Mouse (Mus musculus) midbrain, embryonic 14.5 days (tissue): ENCODE data around the gene Faap20. TPM values are rescaled to one million over a fixed set of nuclear protein-coding genes. Genes with fewer than 3 reads are reported as not detected.

Source experiments
- ATAC-seq: fragments of 200-750 bp; cut with Nextera tagmentation; 2 replicates; pipeline ENCODE4 v1.8.0; 2017; ENCODE audit warnings: moderate number of reproducible peaks, moderate library complexity; ENCODE audit not compliant: low FRiP score, low TSS enrichment
- DNase-seq: peaks from one replicate; pipeline ENCODE4 v3.0.0-alpha.2; 2015
- H3K27ac ChIP-seq: fragments of 300-500 bp; sonication (generic); replicated peaks from 2 replicates; pipeline ENCODE4 v1.5.1; 2014; ENCODE audit warnings: mild to moderate bottlenecking, low read depth, low read length, moderate library complexity
- H3K27me3 ChIP-seq: fragments of 300-500 bp; sonication (generic); 2 replicates; pipeline ENCODE4 v1.6.1; 2014; ENCODE audit warnings: low read length, control low read depth, mixed read lengths; ENCODE audit not compliant: control insufficient read depth, insufficient read depth
- H3K36me3 ChIP-seq: fragments of 300-500 bp; sonication (generic); 2 replicates; pipeline ENCODE4 v1.6.1; 2014; ENCODE audit warnings: low read length, control low read depth; ENCODE audit not compliant: control insufficient read depth, insufficient read depth
- H3K4me1 ChIP-seq: fragments of 300-500 bp; sonication (generic); 2 replicates; pipeline ENCODE4 v1.6.1; 2014; ENCODE audit warnings: mild to moderate bottlenecking, antibody characterized with exemption, low read length, control low read depth; ENCODE audit not compliant: control insufficient read depth, insufficient read depth
- H3K4me2 ChIP-seq: fragments of 300-500 bp; sonication (generic); 2 replicates; pipeline ENCODE4 v1.6.1; 2014; ENCODE audit warnings: mild to moderate bottlenecking, low read length, moderate library complexity
- H3K4me3 ChIP-seq: fragments of 300-500 bp; sonication (generic); replicated peaks from 2 replicates; pipeline ENCODE4 v1.5.1; 2014; ENCODE audit warnings: low read depth, low read length
- H3K9ac ChIP-seq: fragments of 300-500 bp; sonication (generic); replicated peaks from 2 replicates; pipeline ENCODE4 v1.6.1; 2014; ENCODE audit warnings: mild to moderate bottlenecking, low read length, moderate library complexity
- H3K9me3 ChIP-seq: fragments of 300-500 bp; sonication (generic); 2 replicates; pipeline ENCODE4 v1.6.1; 2016; ENCODE audit warnings: low read length, control low read depth, mixed read lengths; ENCODE audit not compliant: control insufficient read depth
- WGBS: fragments of 180-500 bp; shearing (Covaris S2); extraction: QIAGEN DNeasy Blood & Tissue Kit; methylation state at CpG from one replicate; pipeline ENCODE4 v1.1.7; 2014; 5-methylcytosine and 5-hydroxymethylcytosine counted together
- polyA plus RNA-seq: library from polyadenylated mRNA; unstranded; fragments of >200 nt; fragmentation: Nextera tagmentation; extraction: Ambion mirVana; gene quantifications from 2 replicates; pipeline ENCODE4 v1.2.1, GENCODE M21; 2014

The Faap20 gene
- polyA plus RNA-seq, 1 experiment from 2014 or later = 74.1 TPM

- H3K36me3 ChIP-seq = no peaks in the 10 kb centered on the region
- WGBS = 60% methylated on average over 2 of the region's 2 CpGs
- no peak overlapping the region for H3K27ac ChIP-seq
- H3K4me2 ChIP-seq = no peak overlapping the region
- no peaks in the 10 kb centered on the region for H3K4me1 ChIP-seq
- no peaks in the 10 kb centered on the region for H3K9me3 ChIP-seq
- no peak overlapping the region for H3K9ac ChIP-seq
- ATAC-seq (no peak), DNase-seq (peak; percentile 40)
- no peak overlapping the region for H3K4me3 ChIP-seq
- H3K27me3 ChIP-seq = no peaks in the 10 kb centered on the region
These were observed 47.5 kb downstream of the Faap20 start for GRCm38 (mm10) chr4:155297057-155297456.

GRCm38 (mm10) chr4:155298826-155299225, 49.2 kb downstream of the Faap20 start:
- Histone ChIP-seq H3K4me2 (no peak overlapping the region), H3K36me3 (no peaks in the 10 kb centered on the region), H3K27me3 (no peaks in the 10 kb centered on the region), H3K9me3 (no peaks in the 10 kb centered on the region), H3K4me3 (no peak overlapping the region), H3K4me1 (no peaks in the 10 kb centered on the region), H3K9ac (no peak overlapping the region), H3K27ac (no peak overlapping the region)
- DNase-seq (no peak), ATAC-seq (no peak)
- 88% methylated on average over 4 of the region's 4 CpGs for WGBS

- Histone ChIP-seq H3K4me2 (no peak overlapping the region), H3K4me3 (no peak overlapping the region), H3K4me1 (peaks cover 10% of the 10 kb centered on the region), H3K36me3 (no peaks in the 10 kb centered on the region), H3K27ac (no peak overlapping the region), H3K9me3 (no peaks in the 10 kb centered on the region), H3K9ac (no peak overlapping the region), H3K27me3 (no peaks in the 10 kb centered on the region)
- DNase-seq (no peak), ATAC-seq (no peak)
- WGBS = 79% methylated on average over 21 of the region's 21 CpGs
These were observed 51.0 kb downstream of the Faap20 start for GRCm38 (mm10) chr4:155300421-155301097.

- H3K9ac ChIP-seq = no peak overlapping the region
- WGBS = 92% methylated on average over 7 of the region's 7 CpGs
- H3K4me1 ChIP-seq = peaks cover 15% of the 10 kb centered on the region
- ATAC-seq (no peak), DNase-seq (no peak)
- H3K9me3 ChIP-seq = no peaks in the 10 kb centered on the region
- H3K27me3 ChIP-seq = no peaks in the 10 kb centered on the region
- H3K4me3 ChIP-seq = no peak overlapping the region
- no peak overlapping the region for H3K27ac ChIP-seq
- no peak overlapping the region for H3K4me2 ChIP-seq
- no peaks in the 10 kb centered on the region for H3K36me3 ChIP-seq
These were observed 51.5 kb downstream of the Faap20 start for GRCm38 (mm10) chr4:155301098-155301447.

GRCm38 (mm10) chr4:155301965-155302364, 52.4 kb downstream of the Faap20 start:
- Histone ChIP-seq H3K9me3 (no peaks in the 10 kb centered on the region), H3K4me1 (peaks cover 24% of the 10 kb centered on the region), H3K9ac (no peak overlapping the region), H3K27ac (no peak overlapping the region), H3K36me3 (no peaks in the 10 kb centered on the region), H3K4me2 (no peak overlapping the region), H3K4me3 (no peak overlapping the region), H3K27me3 (no peaks in the 10 kb centered on the region)
- DNase-seq = no peak
- 59% methylated on average over 4 of the region's 4 CpGs for WGBS
- no peak for ATAC-seq

GRCm38 (mm10) chr4:155304508-155305096, 55.0 kb downstream of the Faap20 start:
- Histone ChIP-seq H3K27ac (peak overlapping the region; percentile 83), H3K9me3 (no peaks in the 10 kb centered on the region), H3K27me3 (no peaks in the 10 kb centered on the region), H3K36me3 (no peaks in the 10 kb centered on the region), H3K4me1 (peaks cover 39% of the 10 kb centered on the region), H3K4me2 (no peak overlapping the region), H3K4me3 (no peak overlapping the region), H3K9ac (no peak overlapping the region)
- no peak for ATAC-seq
- 92% methylated on average over 7 of the region's 7 CpGs for WGBS
- no peak for DNase-seq

GRCm38 (mm10) chr4:155305531-155306031, 56.0 kb downstream of the Faap20 start:
- 20% methylated on average over 8 of the region's 8 CpGs for whole genome bisulfite sequencing
- Histone ChIP-seq H3K9me3 (no peaks in the 10 kb centered on the region), H3K4me2 (peak overlapping the region; percentile 32; the same call in 1 of the 2 replicates), H3K36me3 (no peaks in the 10 kb centered on the region), H3K9ac (peak overlapping the region; percentile 20; the same call in 1 of the 2 replicates), H3K27ac (peak overlapping the region; percentile 83), H3K4me1 (peaks cover 39% of the 10 kb centered on the region), H3K27me3 (no peaks in the 10 kb centered on the region), H3K4me3 (no peak overlapping the region)
- DNase-seq = peak; percentile 80
- ATAC-seq = 0 out of 2 replicates have a peak, but pooled peaks have one; percentile 32
